Mouse (Mus musculus): ENCODE results near the gene Slc8a1.

Slc8a1 gene

GRCm38 (mm10) chr17:81416361-81417114 is 321.6 kb downstream of the Slc8a1 start:
- no peak for DNase-seq

GRCm38 (mm10) chr17:81412736-81413135 is 325.4 kb downstream of the Slc8a1 start:
- no peak for DNase-seq

GRCm38 (mm10) chr17:81404225-81404624 is 334.0 kb downstream of the Slc8a1 start:
- no peak for DNase-seq

GRCm38 (mm10) chr17:81403121-81403520 is 335.1 kb downstream of the Slc8a1 start:
- no peak for DNase-seq

- DNase-seq, result peak; percentile 40
These were observed 335.5 kb downstream of the Slc8a1 start for GRCm38 (mm10) chr17:81402636-81403035.

GRCm38 (mm10) chr17:81400377-81400776 is 337.8 kb downstream of the Slc8a1 start:
- no peak for DNase-seq

GRCm38 (mm10) chr17:81397434-81397833 is 340.7 kb downstream of the Slc8a1 start:
- DNase-seq, result no peak

- DNase-seq, result no peak
These were observed 344.1 kb downstream of the Slc8a1 start for GRCm38 (mm10) chr17:81394124-81394523.

- no peak for DNase-seq
These were observed 345.1 kb downstream of the Slc8a1 start for GRCm38 (mm10) chr17:81393040-81393439.

GRCm38 (mm10) chr17:81391478-81391877 is 346.7 kb downstream of the Slc8a1 start:
- DNase-seq, result no peak

GRCm38 (mm10) chr17:81390790-81391189 is 347.4 kb downstream of the Slc8a1 start:
- DNase-seq, result no peak

GRCm38 (mm10) chr17:81386118-81386517 is 352.1 kb downstream of the Slc8a1 start:
- DNase-seq, result no peak

- DNase-seq, result no peak
These were observed 352.7 kb downstream of the Slc8a1 start for GRCm38 (mm10) chr17:81385476-81385875.

- no peak for DNase-seq
These were observed 354.7 kb downstream of the Slc8a1 start for GRCm38 (mm10) chr17:81383461-81383860.

GRCm38 (mm10) chr17:81378436-81378835 is 359.7 kb downstream of the Slc8a1 start:
- DNase-seq, result no peak

GRCm38 (mm10) chr17:81377757-81378299 is 360.3 kb downstream of the Slc8a1 start:
- DNase-seq, result no peak

- no peak for DNase-seq
These were observed 361.0 kb downstream of the Slc8a1 start for GRCm38 (mm10) chr17:81377195-81377594.

- DNase-seq, result no peak
These were observed 362.3 kb downstream of the Slc8a1 start for GRCm38 (mm10) chr17:81375901-81376300.

- DNase-seq, result no peak
These were observed 369.1 kb downstream of the Slc8a1 start for GRCm38 (mm10) chr17:81369036-81369435.

- DNase-seq, result no peak
These were observed 369.7 kb downstream of the Slc8a1 start for GRCm38 (mm10) chr17:81368503-81368902.

GRCm38 (mm10) chr17:81363368-81363767 is 374.8 kb downstream of the Slc8a1 start:
- DNase-seq, result no peak

GRCm38 (mm10) chr17:81360571-81360970 is 377.6 kb downstream of the Slc8a1 start:
- no peak for DNase-seq

GRCm38 (mm10) chr17:81360032-81360431 is 378.1 kb downstream of the Slc8a1 start:
- DNase-seq, result no peak

GRCm38 (mm10) chr17:81336024-81336754 is 402.0 kb downstream of the Slc8a1 start:
- DNase-seq, result no peak
